Mouse (Mus musculus) limb, embryonic 11.5 days (tissue): ENCODE measurements around the gene Ofd1. TPM values are rescaled to one million over a fixed set of nuclear protein-coding genes. Genes with fewer than 3 reads are reported as not detected.

ENCODE experiments used
- ATAC-seq: fragments of 200-750 bp; cut with Nextera tagmentation; 2 replicates; pipeline ENCODE4 v1.8.0; 2017; ENCODE audit warnings: low read depth; ENCODE audit not compliant: insufficient number of reproducible peaks, low FRiP score, low TSS enrichment
- DNase-seq: peaks from one replicate; pipeline ENCODE4 v3.0.0-alpha.2; 2015; ENCODE audit warnings: low spot score
- H3K27ac ChIP-seq: fragments of 300-500 bp; sonication (generic); replicated peaks from 2 replicates; pipeline ENCODE4 v1.5.1; 2014; ENCODE audit warnings: low read depth, mild to moderate bottlenecking, low read length
- H3K27me3 ChIP-seq: fragments of 300-500 bp; sonication (generic); 2 replicates; pipeline ENCODE4 v1.6.1; 2014; ENCODE audit warnings: mild to moderate bottlenecking, low read length, mixed read lengths; ENCODE audit not compliant: control insufficient read depth, insufficient read depth
- H3K36me3 ChIP-seq: fragments of 300-500 bp; sonication (generic); 2 replicates; pipeline ENCODE4 v1.6.1; 2014; ENCODE audit warnings: mild to moderate bottlenecking, low read length, moderate library complexity, mixed read lengths; ENCODE audit not compliant: control insufficient read depth, insufficient read depth
- H3K4me1 ChIP-seq: fragments of 300-500 bp; sonication (generic); 2 replicates; pipeline ENCODE4 v1.6.1; 2014; ENCODE audit warnings: low read length, mixed read lengths; ENCODE audit not compliant: control insufficient read depth, insufficient read depth
- H3K4me2 ChIP-seq: fragments of 300-500 bp; sonication (generic); 2 replicates; pipeline ENCODE4 v1.6.1; 2014; ENCODE audit warnings: low read depth, mild to moderate bottlenecking, moderate library complexity; ENCODE audit not compliant: severe bottlenecking
- H3K4me3 ChIP-seq: fragments of 300-500 bp; sonication (generic); 2 replicates; pipeline ENCODE4 v1.5.1; 2014; ENCODE audit warnings: low read depth, low read length
- H3K9ac ChIP-seq: fragments of 300-500 bp; sonication (generic); 2 replicates; pipeline ENCODE4 v1.6.1; 2014; ENCODE audit warnings: mild to moderate bottlenecking, low read length
- H3K9me3 ChIP-seq: fragments of 300-500 bp; sonication (generic); 2 replicates; pipeline ENCODE4 v1.6.1; 2016; ENCODE audit warnings: low read length; ENCODE audit not compliant: control insufficient read depth
- WGBS: fragments of 180-500 bp; shearing (Covaris S2); extraction: QIAGEN DNeasy Blood & Tissue Kit; methylation state at CpG from one replicate; pipeline ENCODE4 v1.1.7; 2014; 5-methylcytosine and 5-hydroxymethylcytosine counted together
- polyA plus RNA-seq: library from polyadenylated mRNA; unstranded; fragments of >200 nt; fragmentation: Nextera tagmentation; extraction: Ambion mirVana; gene quantifications from 2 replicates; pipeline ENCODE4 v1.2.1, GENCODE M21; 2014

Ofd1 gene
- polyA plus RNA-seq, 1 experiment from 2014 or later = 9.3 TPM

DNA sequence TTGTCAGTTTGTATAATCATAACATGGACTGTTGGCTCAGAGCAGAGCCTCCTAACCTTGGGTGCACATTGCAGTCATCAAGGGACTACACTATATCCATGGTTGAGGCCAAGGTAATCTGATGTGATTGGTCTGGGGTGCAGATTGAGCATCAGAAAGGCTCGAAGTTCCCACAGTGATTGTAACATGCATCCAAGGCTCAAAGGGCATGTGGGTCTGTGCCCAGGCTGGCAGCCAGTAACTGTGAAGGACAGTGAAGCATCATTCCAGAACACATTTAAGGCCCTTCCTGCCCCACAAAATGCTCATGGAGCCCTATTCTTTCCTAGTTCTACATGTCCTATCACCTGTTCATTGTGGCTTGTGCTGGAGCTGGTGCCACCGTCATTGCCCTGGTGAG is 56.9 kb downstream of the Ofd1 start:
- Histone ChIP-seq H3K4me1 (no peaks in the 10 kb centered on the region), H3K4me3 (no peak overlapping the region), H3K36me3 (no peaks in the 10 kb centered on the region), H3K27me3 (peaks cover 7% of the 10 kb centered on the region; the same call in 1 of the 2 replicates), H3K9me3 (no peaks in the 10 kb centered on the region), H3K27ac (no peak overlapping the region), H3K4me2 (no peak overlapping the region), H3K9ac (no peak overlapping the region)
- ATAC-seq (no peak), DNase-seq (no peak)
- 83% methylated on average over 2 of the region's 2 CpGs for WGBS

DNA sequence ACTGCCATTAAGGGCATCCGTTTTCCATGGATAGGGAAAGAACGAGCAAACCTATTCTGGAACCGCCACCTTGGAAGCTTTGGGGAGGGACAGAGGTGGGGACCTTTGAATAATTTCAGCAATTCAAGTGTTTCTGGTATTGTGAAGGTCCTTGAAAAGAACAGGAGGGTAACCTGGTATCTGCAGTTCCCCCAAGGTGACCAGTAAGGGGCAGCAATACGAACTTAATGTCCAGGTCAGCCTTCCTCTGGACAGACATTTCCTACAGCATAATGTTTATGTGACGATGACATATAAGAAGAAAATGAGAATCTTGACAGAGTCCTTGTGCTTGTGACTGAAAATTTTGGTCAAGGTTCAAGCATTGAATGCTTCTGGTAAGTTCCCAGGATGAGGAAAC is 61.9 kb downstream of the Ofd1 start:
- H3K9me3 ChIP-seq = no peaks in the 10 kb centered on the region
- H3K27me3 ChIP-seq = peaks cover 5% of the 10 kb centered on the region
- H3K4me2 ChIP-seq = no peak overlapping the region
- no peak for ATAC-seq
- DNase-seq = no peak
- no peaks in the 10 kb centered on the region for H3K36me3 ChIP-seq
- no peak overlapping the region for H3K27ac ChIP-seq
- WGBS = 81% methylated on average over 5 of the region's 5 CpGs
- no peak overlapping the region for H3K9ac ChIP-seq
- H3K4me3 ChIP-seq = no peak overlapping the region
- no peaks in the 10 kb centered on the region for H3K4me1 ChIP-seq

- H3K27me3 ChIP-seq = peaks cover 2% of the 10 kb centered on the region
- H3K27ac ChIP-seq = no peak overlapping the region
- ATAC-seq = no peak
- no peaks in the 10 kb centered on the region for H3K36me3 ChIP-seq
- no peak overlapping the region for H3K4me2 ChIP-seq
- no peak overlapping the region for H3K9ac ChIP-seq
- 87% methylated on average over 9 of the region's 9 CpGs for WGBS
- H3K4me1 ChIP-seq = no peaks in the 10 kb centered on the region
- DNase-seq = no peak
- no peaks in the 10 kb centered on the region for H3K9me3 ChIP-seq
- H3K4me3 ChIP-seq = no peak overlapping the region
These were observed 63.7 kb downstream of the Ofd1 start for GRCm38 (mm10) chrX:166376681-166377328.

DNA sequence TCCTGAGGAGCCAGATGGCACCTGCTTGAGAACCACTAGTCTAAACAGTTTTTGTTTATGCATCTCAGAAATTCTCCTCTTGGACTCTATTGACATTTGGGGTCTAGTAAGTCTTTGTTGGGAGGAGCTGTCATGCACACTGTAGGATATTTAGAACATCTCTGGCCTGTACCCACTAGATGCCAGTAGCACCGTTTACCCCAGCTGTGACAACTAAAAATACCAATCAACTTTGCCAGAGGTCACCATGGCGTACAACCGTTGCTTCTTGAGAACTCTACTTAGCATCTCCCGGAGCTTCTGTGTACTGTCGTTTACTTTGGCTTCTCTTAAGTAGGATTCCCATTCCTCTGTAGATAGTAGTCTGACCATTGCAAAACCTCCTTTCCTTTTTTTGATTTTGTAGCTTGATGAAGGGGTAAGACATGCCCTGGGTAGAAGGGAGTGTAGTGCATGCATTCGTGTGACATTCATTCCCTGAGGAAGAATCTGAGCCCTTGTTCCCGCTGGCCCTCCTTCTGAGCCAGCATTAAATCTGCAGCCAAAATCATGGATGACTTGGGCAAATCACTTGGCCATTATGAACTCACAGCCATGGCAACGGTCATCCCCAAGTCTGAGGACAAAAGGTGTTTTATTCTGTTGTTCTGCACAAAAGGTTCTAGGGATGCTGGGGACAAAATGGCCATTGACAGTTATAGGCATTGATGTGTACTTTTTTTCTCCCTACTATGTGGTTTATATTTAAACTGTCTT is 74.9 kb downstream of the Ofd1 start:
- H3K9me3 ChIP-seq = no peaks in the 10 kb centered on the region
- H3K36me3 ChIP-seq = no peaks in the 10 kb centered on the region
- H3K4me3 ChIP-seq = no peak overlapping the region
- WGBS = 87% methylated on average over 8 of the region's 8 CpGs
- H3K9ac ChIP-seq = no peak overlapping the region
- DNase-seq = no peak
- no peak for ATAC-seq
- H3K4me2 ChIP-seq = no peak overlapping the region
- H3K27ac ChIP-seq = no peak overlapping the region
- H3K4me1 ChIP-seq = no peaks in the 10 kb centered on the region
- H3K27me3 ChIP-seq = peaks cover 8% of the 10 kb centered on the region

DNA sequence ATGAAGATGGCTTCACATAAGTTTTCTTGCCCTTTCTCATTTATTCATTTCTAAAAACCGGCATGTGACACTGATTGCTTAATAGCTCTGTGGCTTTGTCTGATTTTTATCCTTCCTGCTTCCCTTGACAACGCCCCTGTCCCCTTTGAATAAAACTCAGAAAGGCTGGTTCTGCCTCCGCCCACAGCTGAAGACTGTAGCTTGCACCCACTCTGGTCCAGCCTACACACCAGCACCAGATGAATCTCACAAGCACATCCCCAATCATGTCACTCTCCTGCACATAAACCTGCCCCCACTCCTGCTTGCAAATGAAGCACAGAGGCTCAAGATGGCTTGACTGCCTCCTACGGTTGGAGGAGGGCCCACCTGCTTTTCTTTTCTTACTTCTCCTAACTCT is 80.0 kb downstream of the Ofd1 start:
- DNase-seq (no peak), ATAC-seq (no peak)
- Histone ChIP-seq H3K4me1 (no peaks in the 10 kb centered on the region), H3K9me3 (no peaks in the 10 kb centered on the region), H3K27ac (no peak overlapping the region), H3K27me3 (peaks cover 2% of the 10 kb centered on the region), H3K36me3 (no peaks in the 10 kb centered on the region), H3K4me3 (no peak overlapping the region), H3K4me2 (no peak overlapping the region), H3K9ac (no peak overlapping the region)
- 84% methylated on average over 4 of the region's 4 CpGs for WGBS

GRCm38 (mm10) chrX:166359927-166360440 is 80.5 kb downstream of the Ofd1 start:
- peaks cover 2% of the 10 kb centered on the region for H3K27me3 ChIP-seq

DNA sequence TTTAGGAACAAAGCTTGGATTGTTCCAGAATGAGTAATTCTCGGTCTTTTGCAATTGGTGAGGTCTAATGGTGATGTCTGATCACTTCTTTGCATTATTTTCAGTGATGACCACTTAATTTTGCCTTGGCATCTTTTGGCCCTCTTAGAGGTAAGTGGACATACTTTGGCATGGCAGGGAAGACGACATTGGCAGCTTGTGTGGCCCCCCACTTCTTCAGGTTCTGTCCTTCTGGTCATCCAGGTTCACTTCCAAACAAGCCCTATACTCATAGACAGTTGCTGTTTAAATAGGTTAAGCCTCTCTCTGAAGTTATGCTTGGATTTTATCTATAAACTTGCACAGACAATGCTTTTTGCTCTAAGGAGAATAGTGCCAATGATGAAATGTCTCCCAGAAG is 81.5 kb downstream of the Ofd1 start:
- Histone ChIP-seq H3K9ac (no peak overlapping the region), H3K9me3 (no peaks in the 10 kb centered on the region), H3K4me1 (no peaks in the 10 kb centered on the region), H3K4me2 (no peak overlapping the region), H3K4me3 (no peak overlapping the region), H3K27ac (no peak overlapping the region), H3K27me3 (peaks cover 2% of the 10 kb centered on the region), H3K36me3 (no peaks in the 10 kb centered on the region)
- no peak for ATAC-seq
- WGBS = 83% methylated on average over 2 of the region's 2 CpGs
- DNase-seq = no peak

More at GRCm38 (mm10) chrX:166359927-166360440, 80.5 kb downstream of the Ofd1 start:
- ATAC-seq (no peak), DNase-seq (no peak)
- no peak overlapping the region for H3K9ac ChIP-seq
- H3K36me3 ChIP-seq = no peaks in the 10 kb centered on the region
- WGBS = 75% methylated on average over 2 of the region's 2 CpGs
- H3K9me3 ChIP-seq = no peaks in the 10 kb centered on the region
- no peak overlapping the region for H3K4me3 ChIP-seq
- no peak overlapping the region for H3K4me2 ChIP-seq
- no peaks in the 10 kb centered on the region for H3K4me1 ChIP-seq
- no peak overlapping the region for H3K27ac ChIP-seq

DNA sequence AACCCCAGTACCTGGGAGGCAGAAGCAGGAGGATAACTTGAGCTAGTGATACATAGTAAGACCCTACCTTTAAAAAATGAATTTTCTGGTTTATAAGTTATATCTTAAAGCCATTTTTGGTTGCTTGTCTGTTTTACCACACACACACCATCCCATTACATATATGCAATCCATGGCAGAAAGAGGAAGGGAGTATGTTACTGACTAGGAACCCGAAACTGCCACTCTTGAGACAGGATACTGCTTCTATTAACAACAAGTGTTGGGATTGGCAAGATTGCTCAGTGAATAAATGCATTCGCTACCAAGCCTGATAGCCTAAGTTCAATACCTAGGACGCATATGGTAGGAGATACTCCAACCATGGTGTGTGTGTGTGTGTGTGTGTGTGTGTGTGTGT is 84.2 kb downstream of the Ofd1 start:
- ATAC-seq = no peak
- H3K4me3 ChIP-seq = no peak overlapping the region
- no peak overlapping the region for H3K27ac ChIP-seq
- no peak overlapping the region for H3K9ac ChIP-seq
- no peak overlapping the region for H3K4me2 ChIP-seq
- WGBS = 91% methylated on average over 3 of the region's 3 CpGs
- no peaks in the 10 kb centered on the region for H3K36me3 ChIP-seq
- H3K9me3 ChIP-seq = no peaks in the 10 kb centered on the region
- no peak for DNase-seq
- H3K27me3 ChIP-seq = peaks cover 2% of the 10 kb centered on the region
- H3K4me1 ChIP-seq = no peaks in the 10 kb centered on the region
